Mouse (Mus musculus) layer of hippocampus, postnatal 14 days (tissue): ENCODE data around the gene Slc25a41. TPM values are rescaled to one million over a fixed set of nuclear protein-coding genes. Genes with fewer than 3 reads are reported as not detected.
"Not testable (repeated sequence)": the region's sequence is repeated elsewhere in the genome, so short reads cannot be mapped to it uniquely, and the experiment has no call there.

Experiments
- DNase-seq, 2 experiments: peaks; one replicate each; pipeline ENCODE4 v3.0.0; 2021 to 2022; ENCODE audit warnings: low spot score in 2 of 2, mixed read lengths in 1 of 2
- long read RNA-seq, 2 experiments: library from polyadenylated mRNA; stranded (forward); transcript quantifications; one replicate each; pipeline ENCODE4 v2.0.0; 2021
- total RNA-seq, 2 experiments: library from RNA; stranded (reverse); gene quantifications; 2 replicates each; pipeline ENCODE4 v1.2.3; 2021

Gene Slc25a41
- total RNA-seq = not detected
- long read RNA-seq, experiment 1 = 0 reads
- long read RNA-seq, experiment 2 = 0 reads

DNA sequence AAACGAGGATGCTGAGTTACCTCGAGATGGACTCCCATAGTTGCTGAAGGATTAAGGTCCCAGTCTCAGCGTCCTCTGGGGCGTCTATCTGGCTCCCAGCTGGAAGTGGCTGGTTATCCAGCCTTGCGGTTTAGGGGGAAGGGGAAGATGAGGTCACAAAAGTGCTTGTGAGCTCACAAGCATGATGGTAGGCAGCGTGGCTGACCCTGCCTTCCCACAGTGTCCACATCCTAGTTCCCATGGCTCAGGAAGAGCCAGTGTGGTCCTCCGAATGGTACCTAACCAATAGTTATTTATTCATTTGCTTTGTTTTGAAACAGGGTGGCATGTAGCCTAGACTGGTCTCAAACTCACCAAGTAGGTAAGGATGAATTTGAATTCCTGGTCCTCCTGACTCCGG lies at the start of gene Slc25a41:
Gene Slc25a41, minus strand, starts transcription at position 101 of the 400 bp plus-strand sequence.
- no peak for DNase-seq

DNA sequence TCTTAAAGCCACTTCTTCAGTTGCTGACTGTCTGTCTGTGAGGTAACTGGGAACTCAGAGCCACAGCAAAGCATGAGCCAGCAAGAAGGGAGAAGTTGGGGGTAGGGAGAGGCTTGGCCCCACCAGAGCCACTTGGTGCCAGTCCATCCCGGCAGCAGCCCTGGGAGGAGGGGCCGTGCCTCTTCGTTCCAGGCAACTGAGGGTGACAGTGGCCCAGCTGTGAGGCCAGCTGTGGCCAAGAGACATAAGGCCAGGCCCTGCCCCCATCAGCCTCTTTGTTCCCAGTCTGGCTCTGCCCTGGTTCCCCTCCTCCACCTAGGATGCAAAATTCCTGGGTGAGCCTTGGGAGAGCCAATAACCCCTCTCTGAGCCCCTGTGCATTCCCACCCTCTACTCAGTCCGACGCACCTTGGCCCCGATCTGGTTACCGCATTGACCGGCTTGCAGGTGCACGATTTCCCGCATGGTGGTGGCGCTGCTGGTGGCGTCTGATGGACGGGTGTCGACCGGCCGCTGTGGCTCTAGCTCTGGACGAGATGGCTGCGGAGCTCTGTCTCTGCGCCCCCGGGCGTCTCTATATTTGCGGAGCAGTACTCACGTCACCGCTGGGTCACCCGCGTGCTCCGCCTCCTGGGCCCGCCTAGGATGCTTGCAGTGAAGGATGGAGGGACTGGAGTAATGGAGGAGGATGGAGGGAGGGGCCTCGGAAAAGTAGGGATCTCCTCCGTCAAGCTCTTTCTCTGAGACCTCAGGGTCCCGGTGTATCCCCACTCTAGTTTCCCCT lies 45.8 kb upstream of the Slc25a41 start, which contains the start of gene Tubb4a:
Gene Tubb4a, minus strand, starts transcription at position 734 of the 784 bp plus-strand sequence.
- peak; percentile 76 to 88 for DNase-seq

DNA sequence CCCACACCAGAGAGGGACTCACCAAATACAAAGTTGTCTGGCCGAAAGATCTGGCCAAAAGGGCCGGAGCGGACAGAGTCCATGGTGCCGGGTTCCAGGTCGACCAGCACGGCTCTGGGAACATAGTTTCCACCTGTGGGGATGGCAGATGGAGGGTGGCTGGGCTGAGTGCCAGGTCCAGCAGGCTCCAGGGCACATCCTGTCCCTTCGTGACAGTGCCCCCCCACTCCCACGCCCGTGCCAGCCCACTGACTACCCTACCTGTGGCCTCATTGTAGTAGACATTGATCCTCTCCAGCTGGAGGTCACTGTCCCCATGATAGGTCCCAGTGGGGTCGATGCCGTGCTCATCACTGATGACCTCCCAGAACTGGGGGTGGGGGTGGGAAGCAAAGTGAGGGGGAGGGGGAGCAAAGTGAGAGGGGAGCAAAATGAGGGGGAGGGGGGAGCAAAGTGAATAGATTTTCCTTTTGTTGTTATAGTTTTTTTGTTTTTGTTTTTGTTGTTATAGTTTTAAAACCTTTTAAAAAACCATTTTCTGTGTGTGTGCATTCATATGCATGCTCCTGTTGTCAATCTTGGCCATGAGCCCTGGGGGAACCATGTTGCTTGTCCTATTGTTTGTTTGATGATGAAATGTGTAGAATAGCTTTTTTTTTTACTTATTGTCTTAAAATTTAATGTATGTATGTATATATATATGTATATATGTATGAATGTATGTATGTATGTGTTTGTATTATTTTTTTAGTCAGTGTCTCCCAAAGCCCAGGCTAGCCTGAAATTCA lies 44.7 kb upstream of the Slc25a41 start:
- peak in 1 of 2 experiments; percentile 22 for DNase-seq

GRCm38 (mm10) chr17:57082481-57082880 lies 41.0 kb upstream of the Slc25a41 start:
- DNase-seq = no peak

- no peak for DNase-seq
These were observed 39.9 kb upstream of the Slc25a41 start for GRCm38 (mm10) chr17:57081234-57081842.

- DNase-seq = no peak
These were observed 38.5 kb upstream of the Slc25a41 start for GRCm38 (mm10) chr17:57079919-57080318.

GRCm38 (mm10) chr17:57078336-57078735 lies 36.9 kb upstream of the Slc25a41 start, which contains the start of gene Dennd1c:
Gene Dennd1c, minus strand, starts transcription at chr17:57078514.
- DNase-seq = no peak

- DNase-seq = no peak
These were observed 35.5 kb upstream of the Slc25a41 start for GRCm38 (mm10) chr17:57076916-57077315.

- no peak for DNase-seq
These were observed 29.2 kb upstream of the Slc25a41 start for GRCm38 (mm10) chr17:57070699-57071098.

GRCm38 (mm10) chr17:57070272-57070671 lies 28.8 kb upstream of the Slc25a41 start:
- no peak for DNase-seq

GRCm38 (mm10) chr17:57066908-57067307 lies 25.5 kb upstream of the Slc25a41 start:
- no peak for DNase-seq

- DNase-seq = no peak
These were observed 21.6 kb upstream of the Slc25a41 start for GRCm38 (mm10) chr17:57063031-57063430.

- DNase-seq = no peak
These were observed 21.1 kb upstream of the Slc25a41 start for GRCm38 (mm10) chr17:57062548-57062947.

- DNase-seq = no peak
These were observed 20.6 kb upstream of the Slc25a41 start for GRCm38 (mm10) chr17:57062011-57062521.

- DNase-seq = no peak
These were observed 19.6 kb upstream of the Slc25a41 start for GRCm38 (mm10) chr17:57061069-57061468.

GRCm38 (mm10) chr17:57060231-57060801 lies 18.9 kb upstream of the Slc25a41 start:
- DNase-seq = peak; percentile 96 to 97

DNA sequence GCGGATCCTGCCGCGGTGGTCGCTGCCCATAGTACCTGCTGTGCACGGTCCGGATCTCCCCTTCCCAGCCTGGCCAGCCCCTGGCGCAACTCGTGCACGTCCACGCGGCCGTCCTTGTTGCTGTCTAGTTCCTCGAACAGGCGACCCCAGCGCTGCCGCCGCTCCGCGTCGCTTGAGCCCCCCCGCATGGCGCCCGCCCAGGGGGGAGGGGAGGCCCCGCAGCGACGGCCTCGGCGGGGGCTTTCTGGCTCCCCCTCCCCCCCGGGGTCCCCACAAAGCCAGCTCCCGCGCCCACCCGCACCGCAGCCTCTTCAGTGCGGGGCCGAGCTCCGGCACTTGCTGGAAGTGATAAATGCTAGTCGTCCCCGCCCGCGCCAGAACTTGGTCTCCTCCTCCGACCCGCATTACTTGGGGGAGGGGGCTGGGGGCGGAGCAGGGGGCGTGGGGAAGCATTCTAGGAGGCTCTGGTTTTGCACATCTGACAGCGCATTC lies 18.1 kb upstream of the Slc25a41 start, which contains the start of gene Slc25a23:
Gene Slc25a23, minus strand, starts transcription at position 378 of the 492 bp plus-strand sequence.
- peak; percentile 79 to 81 for DNase-seq

- DNase-seq = peak; percentile 50 to 56
These were observed 17.5 kb upstream of the Slc25a41 start, which contains the start of gene Crb3 for GRCm38 (mm10) chr17:57058891-57059485. Gene Crb3, plus strand, starts transcription at chr17:57059105.

- DNase-seq = no peak
These were observed 14.8 kb upstream of the Slc25a41 start for GRCm38 (mm10) chr17:57056246-57056645.

DNA sequence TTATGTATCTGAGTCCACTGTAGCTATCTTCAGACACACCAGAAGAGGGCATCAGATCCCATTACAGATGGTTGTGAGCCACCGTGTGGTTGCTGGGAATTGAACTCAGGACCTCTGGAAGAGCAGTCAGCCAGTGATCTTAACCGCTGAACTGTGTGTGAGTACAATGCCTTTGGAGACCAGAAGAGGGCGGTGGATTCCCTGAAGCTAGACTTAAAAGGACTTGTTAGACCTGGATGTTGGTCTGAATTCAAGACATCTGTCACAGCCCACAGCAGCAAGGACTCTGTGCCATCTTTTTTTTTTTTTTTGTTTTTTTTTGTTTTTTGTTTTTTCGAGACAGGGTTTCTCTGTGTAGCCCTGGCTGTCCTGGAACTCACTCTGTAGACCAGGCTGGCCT lies 10.2 kb upstream of the Slc25a41 start:
- not testable (repeated sequence) for DNase-seq
